Mouse (Mus musculus): ENCODE data around the gene Calhm4. TPM values are rescaled to one million over a fixed set of nuclear protein-coding genes. Genes with fewer than 3 reads are reported as not detected.

Calhm4 gene
- polyA plus RNA-seq (2017; shearing (Covaris generic)), result 0.07 TPM

GRCm38 (mm10) chr10:34044210-34044609, at the start of gene Calhm4:
Gene Calhm4, minus strand, starts transcription at chr10:34044310.

DNA sequence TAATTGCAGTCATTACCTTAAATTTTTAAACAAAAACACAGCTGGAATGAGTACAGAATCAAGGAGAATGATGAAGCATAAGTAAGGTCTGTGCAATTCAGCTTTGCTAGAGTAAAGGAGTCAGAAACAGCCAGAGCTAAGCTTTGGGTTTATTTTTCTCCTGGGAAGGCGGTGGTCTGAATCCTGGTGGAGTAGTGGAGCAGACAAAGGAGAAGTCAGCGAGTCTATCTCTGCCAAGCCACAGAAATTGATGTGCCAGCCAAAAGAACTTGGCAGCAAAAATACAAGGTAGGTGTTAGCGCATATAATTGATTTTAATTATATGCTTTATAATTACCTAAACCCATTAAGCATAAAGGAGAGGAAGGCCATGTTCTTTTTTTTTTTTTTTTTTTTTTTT, 6.7 kb downstream of the Calhm4 start, which contains the start of gene Trappc3l:
TSS of gene Trappc3l (plus strand) at position 197 of the 400 bp plus-strand sequence.

GRCm38 (mm10) chr10:34019302-34020075, 24.6 kb downstream of the Calhm4 start, which contains the start of gene Rwdd1:
Gene Rwdd1, minus strand, starts transcription at chr10:34019624.

Other genes with a start within 250 kb of the Calhm4 start
- gene Sult3a1, start 186.6 kb downstream of the Calhm4 start, polyA plus RNA-seq (2017; shearing (Covaris generic)), result not detected
- not detected for gene Rsph4a, start 139.2 kb downstream of the Calhm4 start, polyA plus RNA-seq (2017; shearing (Covaris generic))
- gene Zup1, start 93.0 kb downstream of the Calhm4 start, polyA plus RNA-seq (2017; shearing (Covaris generic)), result 66.5 TPM
- gene Rwdd1, start 24.7 kb downstream of the Calhm4 start, polyA plus RNA-seq (2017; shearing (Covaris generic)), result 79.6 TPM
- not detected for gene Trappc3l, start 6.7 kb downstream of the Calhm4 start, polyA plus RNA-seq (2017; shearing (Covaris generic))
- not detected for gene Calhm5, start 52.2 kb upstream of the Calhm4 start, polyA plus RNA-seq (2017; shearing (Covaris generic))
- gene Calhm6, start 83.7 kb upstream of the Calhm4 start, polyA plus RNA-seq (2017; shearing (Covaris generic)), result 24.7 TPM
- gene Dse, start 163.4 kb upstream of the Calhm4 start, polyA plus RNA-seq (2017; shearing (Covaris generic)), result 4.0 TPM
- 77.9 TPM for gene Tspyl1, start 237.9 kb upstream of the Calhm4 start, polyA plus RNA-seq (2017; shearing (Covaris generic))

All from activated CD4-positive, CD25-positive, alpha-beta regulatory T cell, adult 9 weeks (primary cell).